Mouse (Mus musculus): ENCODE measurements at regions not wholly inside any gene's neighbourhood (a gene's known extent, or its start where the extent isn't known, plus 50 kb on each side); places are given as distances from the start of the nearest gene placed in this dataset.

- TF ChIP-seq POLR2A (IDR thresholded peaks at IDR 0.05; ENCODE audit: low read depth, low read length) (no peak), CTCF (IDR thresholded peaks at IDR 0.05; ENCODE audit: extremely low read depth, insufficient read length, insufficient replicate concordance, low read depth, low read length) (no peak)
These were observed 113.9 kb upstream of the Plcb4 start for GRCm38 (mm10) chr2:135544882-135545281.

Measured in small intestine, adult 2 months (tissue).